ENCODE assay signal across 8 mouse cellular contexts in genomic region chr4:120667045-120667501, GRCm38 (mm10). TPM values are rescaled to one million over a fixed set of nuclear protein-coding genes. Genes with fewer than 3 reads are reported as not detected.
DNase-seq lines count a peak whose midpoint lies in the region; ATAC-seq and TF ChIP-seq lines count a peak whose summit lies in the region.

No protein-coding gene starts in this region.

- peak overlapping the region; percentile 53 for H3K4me3 ChIP-seq in embryonic facial prominence, embryonic 15.5 days (replicated peaks)
- H3K4me3 ChIP-seq in heart, embryonic 12.5 days = peak overlapping the region; percentile 88
- H3K4me3 ChIP-seq in kidney, embryonic 14.5 days (ENCODE audit: low read length) = peak overlapping the region; percentile 52
- peak overlapping the region; percentile 45 for H3K4me3 ChIP-seq in neural tube, embryonic 13.5 days
- peak overlapping the region; percentile 59 for H3K4me3 ChIP-seq in stomach, postnatal 0 days (ENCODE audit: low read depth, low read length)

- H3K4me2 ChIP-seq in embryonic facial prominence, embryonic 15.5 days (replicated peaks) = peak overlapping the region; percentile 99
- peak overlapping the region; percentile 100 for H3K4me2 ChIP-seq in heart, embryonic 12.5 days
- H3K4me2 ChIP-seq in kidney, embryonic 14.5 days (replicated peaks; ENCODE audit: low read depth, low read length) = peak overlapping the region; percentile 97
- H3K4me2 ChIP-seq in neural tube, embryonic 13.5 days = peak overlapping the region; percentile 93
- H3K4me2 ChIP-seq in stomach, postnatal 0 days (replicated peaks; ENCODE audit: low read depth) = peak overlapping the region; percentile 100

- ATAC-seq in embryonic facial prominence, embryonic 15.5 days (ENCODE audit: insufficient number of reproducible peaks, low FRiP score, low TSS enrichment, low read depth) = peak; percentile 36; the same call in 1 of the 2 replicates
- ATAC-seq in heart, embryonic 12.5 days (ENCODE audit: insufficient number of reproducible peaks, low FRiP score) = peak; percentile 49
- peak; percentile 47 for ATAC-seq in kidney, embryonic 14.5 days (ENCODE audit: low FRiP score, low TSS enrichment)
- ATAC-seq in neural tube, embryonic 13.5 days (ENCODE audit: low read depth) = peak; percentile 64
- peak; percentile 53 for ATAC-seq in stomach, postnatal 0 days (ENCODE audit: low FRiP score, low TSS enrichment)

- no peaks in the 10 kb centered on the region for H3K36me3 ChIP-seq in embryonic facial prominence, embryonic 15.5 days
- no peaks in the 10 kb centered on the region for H3K36me3 ChIP-seq in heart, embryonic 12.5 days
- no peaks in the 10 kb centered on the region for H3K36me3 ChIP-seq in kidney, embryonic 14.5 days (ENCODE audit: control insufficient read depth, insufficient read depth, low read length)
- no peaks in the 10 kb centered on the region for H3K36me3 ChIP-seq in neural tube, embryonic 13.5 days
- no peaks in the 10 kb centered on the region for H3K36me3 ChIP-seq in stomach, postnatal 0 days (ENCODE audit: control insufficient read depth, insufficient read depth, low read length)

- no peak for TF ChIP-seq EP300 in stomach, postnatal 0 days (optimal IDR thresholded peaks at IDR 0.05)

- H3K4me1 ChIP-seq in embryonic facial prominence, embryonic 15.5 days = peaks cover 17% of the 10 kb centered on the region; the same call in 1 of the 2 replicates
- H3K4me1 ChIP-seq in heart, embryonic 12.5 days (replicated peaks) = peaks cover 34% of the 10 kb centered on the region
- no peaks in the 10 kb centered on the region for H3K4me1 ChIP-seq in kidney, embryonic 14.5 days (ENCODE audit: control insufficient read depth, insufficient read depth, low read length)
- H3K4me1 ChIP-seq in neural tube, embryonic 13.5 days (replicated peaks) = peaks cover 26% of the 10 kb centered on the region
- no peaks in the 10 kb centered on the region for H3K4me1 ChIP-seq in stomach, postnatal 0 days (replicated peaks; ENCODE audit: control insufficient read depth, insufficient read depth)

- DNase-seq in B cell, adult 2 months = peak; percentile 53 to 56
- peak; percentile 78 to 82 for DNase-seq in adrenal gland, postnatal 36 days
- DNase-seq in lung, adult 18-20 months = peak; percentile 41 to 45
- DNase-seq in stomach, postnatal 0 days (ENCODE audit: low spot score) = peak; percentile 72

- TF ChIP-seq CTCF in stomach, postnatal 0 days (IDR thresholded peaks at IDR 0.05; ENCODE audit: low read depth) = no peak

- peaks cover 28% of the 10 kb centered on the region for H3K27me3 ChIP-seq in embryonic facial prominence, embryonic 15.5 days
- H3K27me3 ChIP-seq in heart, embryonic 12.5 days (replicated peaks) = peaks cover 21% of the 10 kb centered on the region
- peaks cover 22% of the 10 kb centered on the region for H3K27me3 ChIP-seq in kidney, embryonic 14.5 days (ENCODE audit: control insufficient read depth, insufficient read depth, low read length)
- H3K27me3 ChIP-seq in neural tube, embryonic 13.5 days = peaks cover 59% of the 10 kb centered on the region
- H3K27me3 ChIP-seq in stomach, postnatal 0 days (ENCODE audit: control insufficient read depth, insufficient read depth, low read length) = no peaks in the 10 kb centered on the region

- peak overlapping the region; percentile 31 for H3K9ac ChIP-seq in embryonic facial prominence, embryonic 15.5 days
- peak overlapping the region; percentile 91 for H3K9ac ChIP-seq in heart, embryonic 12.5 days
- H3K9ac ChIP-seq in kidney, embryonic 14.5 days (ENCODE audit: low read depth, low read length) = peak overlapping the region; percentile 59
- peak overlapping the region; percentile 66 for H3K9ac ChIP-seq in neural tube, embryonic 13.5 days
- H3K9ac ChIP-seq in stomach, postnatal 0 days (ENCODE audit: low read length) = peak overlapping the region; percentile 71

- under 1% methylated on average over 50 of the region's 50 CpGs for WGBS in embryonic facial prominence, embryonic 15.5 days
- 0% methylated on average over 50 of the region's 50 CpGs for WGBS in heart, embryonic 12.5 days
- under 1% methylated on average over 50 of the region's 50 CpGs for WGBS in kidney, embryonic 14.5 days
- WGBS in neural tube, embryonic 13.5 days = 0% methylated on average over 45 of the region's 50 CpGs
- WGBS in stomach, postnatal 0 days = under 1% methylated on average over 49 of the region's 50 CpGs

- no peak overlapping the region for H3K27ac ChIP-seq in embryonic facial prominence, embryonic 15.5 days (replicated peaks)
- H3K27ac ChIP-seq in heart, embryonic 12.5 days (ENCODE audit: poor library complexity, severe bottlenecking) = peak overlapping the region; percentile 93
- no peak overlapping the region for H3K27ac ChIP-seq in kidney, embryonic 14.5 days (ENCODE audit: low read depth, low read length)
- no peak overlapping the region for H3K27ac ChIP-seq in neural tube, embryonic 13.5 days (replicated peaks)
- H3K27ac ChIP-seq in stomach, postnatal 0 days (replicated peaks) = peak overlapping the region; percentile 79

- no peaks in the 10 kb centered on the region for H3K9me3 ChIP-seq in embryonic facial prominence, embryonic 15.5 days (replicated peaks)
- H3K9me3 ChIP-seq in heart, embryonic 12.5 days (replicated peaks) = 0 out of 2 replicates have a peak, but pooled peaks cover 3% of the 10 kb centered on the region
- H3K9me3 ChIP-seq in kidney, embryonic 14.5 days (ENCODE audit: control insufficient read depth, low read length) = no peaks in the 10 kb centered on the region
- no peaks in the 10 kb centered on the region for H3K9me3 ChIP-seq in neural tube, embryonic 13.5 days
- no peaks in the 10 kb centered on the region for H3K9me3 ChIP-seq in stomach, postnatal 0 days (ENCODE audit: control insufficient read depth, low read length)

RNA-seq across cellular contexts. Expression of gene Cited4, which starts 0.7 kb away (rescaled TPM):
- 10 to 100 TPM in 1 of 2 experiments, 1 to 10 TPM in 1; 6.0 to 56.0 TPM for total RNA-seq in adrenal gland, postnatal 36 days (2021)
- 5.6 and 6.8 TPM in 2 replicates for polyA plus RNA-seq in embryonic facial prominence, embryonic 15.5 days (2015; fragmentation: Nextera tagmentation; extraction: Ambion mirVana)
- 41.2 and 43.6 TPM in 2 replicates for polyA plus RNA-seq in heart, embryonic 12.5 days (2016; fragmentation: Nextera tagmentation; extraction: Ambion mirVana)
- polyA plus RNA-seq in kidney, embryonic 14.5 days (2014; fragmentation: Nextera tagmentation; extraction: Ambion mirVana) = 9.3 and 11.0 TPM in 2 replicates
- polyA plus RNA-seq in neural tube, embryonic 13.5 days (2015; fragmentation: Nextera tagmentation; extraction: Ambion mirVana) = 0.95 and 1.4 TPM in 2 replicates
- 29.8 and 31.8 TPM in 2 replicates for polyA plus RNA-seq in stomach, postnatal 0 days (2015; fragmentation: Nextera tagmentation; extraction: Ambion mirVana)

Comparison
In these comparisons a context has a peak if more than half of its experiments do, and no peak if none do; other contexts are left out.
1. H3K27ac ChIP-seq: peak in heart, embryonic 12.5 days (single experiment) and stomach, postnatal 0 days (single experiment); none in embryonic facial prominence, embryonic 15.5 days (single experiment), kidney, embryonic 14.5 days (single experiment) and neural tube, embryonic 13.5 days (single experiment).
2. H3K9ac ChIP-seq: peak in every context shown above with its lines; median percentile 91 in heart, embryonic 12.5 days; 71 in stomach, postnatal 0 days; 66 in neural tube, embryonic 13.5 days; 59 in kidney, embryonic 14.5 days; 31 in embryonic facial prominence, embryonic 15.5 days.
3. Peak in every context shown above with its lines, with median percentiles within 50 percentile points of each other: DNase-seq, ATAC-seq, H3K4me2 ChIP-seq and H3K4me3 ChIP-seq.